Mouse (Mus musculus) megakaryocyte, adult 5-6 weeks (primary cell): ENCODE results near the gene Cdk11b. TPM values are rescaled to one million over a fixed set of nuclear protein-coding genes. Genes with fewer than 3 reads are reported as not detected.

Experiments used
- total RNA-seq, 2 experiments: library from RNA; stranded (forward) in 1 of 2; stranded (reverse) in 1 of 2; fragments of 153-499, 151-499 nt in 1 of 2; fragments of 221-1000, 200-1000 nt in 1 of 2; gene quantifications; 2 replicates each; pipeline versions ENCODE4 v1.2.3 to v1.2.4; 2015 to 2017

The Cdk11b gene
- total RNA-seq, 2 experiments from 2014 or later: 43.2 to 48.1 TPM

Other genes with a start within 250 kb of the Cdk11b start
- 0.25 TPM in 1 of 2 replicates, not detected in the other for gene Gabrd, start 226.7 kb upstream of the Cdk11b start, total RNA-seq (2015)
- gene Gabrd, start 226.7 kb upstream of the Cdk11b start, total RNA-seq (2017): 0.11 TPM in 1 of 2 replicates, not detected in the other
- 0.25 TPM in 1 of 2 replicates, not detected in the other for gene Cfap74, start 215.7 kb upstream of the Cdk11b start, total RNA-seq (2015)
- gene Cfap74, start 215.7 kb upstream of the Cdk11b start, total RNA-seq (2017): 0.04 and 0.07 TPM in 2 replicates
- not detected in 2 replicates for gene Tmem52, start 155.7 kb upstream of the Cdk11b start, total RNA-seq (2015)
- gene Tmem52, start 155.7 kb upstream of the Cdk11b start, total RNA-seq (2017): not detected in 2 replicates
- gene Gnb1, start 133.5 kb upstream of the Cdk11b start, total RNA-seq (2015): 244 and 278 TPM in 2 replicates
- 158 and 180 TPM in 2 replicates for gene Gnb1, start 133.5 kb upstream of the Cdk11b start, total RNA-seq (2017)
- 205 and 220 TPM in 2 replicates for gene Nadk, start 62.5 kb upstream of the Cdk11b start, total RNA-seq (2015)
- 180 and 208 TPM in 2 replicates for gene Nadk, start 62.5 kb upstream of the Cdk11b start, total RNA-seq (2017)
- 10.1 and 18.8 TPM in 2 replicates for gene Slc35e2, start 23.4 kb upstream of the Cdk11b start, total RNA-seq (2015)
- gene Slc35e2, start 23.4 kb upstream of the Cdk11b start, total RNA-seq (2017): 8.7 and 12.8 TPM in 2 replicates
- not detected in 2 replicates for gene Gm10563, start 20.6 kb downstream of the Cdk11b start, total RNA-seq (2015)
- not detected in 2 replicates for gene Gm10563, start 20.6 kb downstream of the Cdk11b start, total RNA-seq (2017)
- 0.18 and 0.20 TPM in 2 replicates for gene Mmp23, start 28.5 kb downstream of the Cdk11b start, total RNA-seq (2015)
- 0.22 and 0.94 TPM in 2 replicates for gene Mmp23, start 28.5 kb downstream of the Cdk11b start, total RNA-seq (2017)
- gene Mib2, start 44.3 kb downstream of the Cdk11b start, total RNA-seq (2015): 5.9 and 6.4 TPM in 2 replicates
- 23.5 and 29.0 TPM in 2 replicates for gene Mib2, start 44.3 kb downstream of the Cdk11b start, total RNA-seq (2017)
- 0.55 and 0.71 TPM in 2 replicates for gene Fndc10, start 69.5 kb downstream of the Cdk11b start, total RNA-seq (2015)
- gene Fndc10, start 69.5 kb downstream of the Cdk11b start, total RNA-seq (2017): 0.26 and 0.45 TPM in 2 replicates
- 130 and 132 TPM in 2 replicates for gene Ssu72, start 79.9 kb downstream of the Cdk11b start, total RNA-seq (2015)
- 125 and 133 TPM in 2 replicates for gene Ssu72, start 79.9 kb downstream of the Cdk11b start, total RNA-seq (2017)
- gene Tmem240, start 109.9 kb downstream of the Cdk11b start, total RNA-seq (2015): 0.09 and 0.30 TPM in 2 replicates
- gene Tmem240, start 109.9 kb downstream of the Cdk11b start, total RNA-seq (2017): 0.18 TPM in 1 of 2 replicates, not detected in the other
- gene Atad3a, start 136.2 kb downstream of the Cdk11b start, total RNA-seq (2015): 13.5 and 14.1 TPM in 2 replicates
- 17.8 and 22.9 TPM in 2 replicates for gene Atad3a, start 136.2 kb downstream of the Cdk11b start, total RNA-seq (2017)
- gene Vwa1, start 149.8 kb downstream of the Cdk11b start, total RNA-seq (2015): not detected in 2 replicates
- 0.20 TPM in 1 of 2 replicates, not detected in the other for gene Vwa1, start 149.8 kb downstream of the Cdk11b start, total RNA-seq (2017)
- gene Tmem88b, start 161.0 kb downstream of the Cdk11b start, total RNA-seq (2015): 0.07 TPM in 1 of 2 replicates, not detected in the other
- gene Tmem88b, start 161.0 kb downstream of the Cdk11b start, total RNA-seq (2017): not detected in 2 replicates
- not detected in 2 replicates for gene Ankrd65, start 165.6 kb downstream of the Cdk11b start, total RNA-seq (2015)
- gene Ankrd65, start 165.6 kb downstream of the Cdk11b start, total RNA-seq (2017): not detected in 2 replicates
- gene Mrpl20, start 178.0 kb downstream of the Cdk11b start, total RNA-seq (2015): 131 and 139 TPM in 2 replicates
- 49.5 and 50.2 TPM in 2 replicates for gene Mrpl20, start 178.0 kb downstream of the Cdk11b start, total RNA-seq (2017)
- gene Ccnl2, start 187.6 kb downstream of the Cdk11b start, total RNA-seq (2015): 65.8 and 69.8 TPM in 2 replicates
- 93.7 and 95.6 TPM in 2 replicates for gene Ccnl2, start 187.6 kb downstream of the Cdk11b start, total RNA-seq (2017)
- 99.7 and 101 TPM in 2 replicates for gene Aurkaip1, start 206.4 kb downstream of the Cdk11b start, total RNA-seq (2015)
- 131 and 143 TPM in 2 replicates for gene Aurkaip1, start 206.4 kb downstream of the Cdk11b start, total RNA-seq (2017)
- not detected in 2 replicates for gene Mxra8, start 214.8 kb downstream of the Cdk11b start, total RNA-seq (2015)
- gene Mxra8, start 214.8 kb downstream of the Cdk11b start, total RNA-seq (2017): 1.2 TPM in 2 replicates
- gene Dvl1, start 222.5 kb downstream of the Cdk11b start, total RNA-seq (2015): 9.8 and 10.8 TPM in 2 replicates
- gene Dvl1, start 222.5 kb downstream of the Cdk11b start, total RNA-seq (2017): 10.5 and 11.3 TPM in 2 replicates
- 0.93 and 1.4 TPM in 2 replicates for gene Tas1r3, start 238.5 kb downstream of the Cdk11b start, total RNA-seq (2015)
- gene Tas1r3, start 238.5 kb downstream of the Cdk11b start, total RNA-seq (2017): 0.66 and 1.1 TPM in 2 replicates
- gene Cptp, start 244.6 kb downstream of the Cdk11b start, total RNA-seq (2015): 9.1 and 11.7 TPM in 2 replicates
- 8.8 and 14.1 TPM in 2 replicates for gene Cptp, start 244.6 kb downstream of the Cdk11b start, total RNA-seq (2017)
- 35.0 and 40.9 TPM in 2 replicates for gene Ints11, start 244.7 kb downstream of the Cdk11b start, total RNA-seq (2015)
- 22.0 and 23.0 TPM in 2 replicates for gene Ints11, start 244.7 kb downstream of the Cdk11b start, total RNA-seq (2017)